Mouse (Mus musculus): Measurements from ENCODE around the gene Dock8. TPM values are rescaled to one million over a fixed set of nuclear protein-coding genes. Genes with fewer than 3 reads are reported as not detected.

Dock8 gene
- total RNA-seq, 1 experiment, result 0.49 TPM

GRCm38 (mm10) chr19:25044057-25044456 lies 44.7 kb downstream of the Dock8 start:
- no peaks in the 10 kb centered on the region for H3K4me1 ChIP-seq (ENCODE audit: control insufficient read depth in 2 of 2, insufficient read depth in 2 of 2, low read length in 2 of 2, poor library complexity in 1 of 2)
- H3K9ac ChIP-seq (ENCODE audit: insufficient read depth, low read depth, low read length, poor library complexity, severe bottlenecking), result no peak overlapping the region
- no peaks in the 10 kb centered on the region for H3K9me3 ChIP-seq (ENCODE audit: control insufficient read depth, insufficient read depth, low read depth, low read length)
- in situ Hi-C loops (cut with MboI; ENCODE audit: low sequenced_read_pairs in 2 of 2, unreplicated experiment in 2 of 2), result no loop called here
- H3K4me3 ChIP-seq (ENCODE audit: insufficient read depth in 1 of 2, low read depth in 1 of 2, low read length in 2 of 2, poor library complexity in 1 of 2, severe bottlenecking in 1 of 2), result no peak overlapping the region
- no peak overlapping the region for H3K27ac ChIP-seq (ENCODE audit: insufficient read depth, low read depth, low read length, poor library complexity, severe bottlenecking)
- H3K36me3 ChIP-seq (ENCODE audit: control insufficient read depth, insufficient read depth, low read length, poor library complexity, severe bottlenecking), result no peaks in the 10 kb centered on the region
- TF ChIP-seq ZNF384 (IDR thresholded peaks at IDR 0.05; ENCODE audit: low read depth, low read length), result no peak
- TF ChIP-seq HCFC1 (IDR thresholded peaks at IDR 0.05; ENCODE audit: borderline replicate concordance, insufficient read depth, low read length), result no peak
- DNase-seq (ENCODE audit: low read depth, low spot score), result no peak

GRCm38 (mm10) chr19:25052355-25052754 lies 53.0 kb downstream of the Dock8 start:
- no peak overlapping the region for H3K9ac ChIP-seq (ENCODE audit: insufficient read depth, low read depth, low read length, poor library complexity, severe bottlenecking)
- no peaks in the 10 kb centered on the region for H3K9me3 ChIP-seq (ENCODE audit: control insufficient read depth, insufficient read depth, low read depth, low read length)
- H3K36me3 ChIP-seq (ENCODE audit: control insufficient read depth, insufficient read depth, low read length, poor library complexity, severe bottlenecking), result no peaks in the 10 kb centered on the region
- in situ Hi-C loops (cut with MboI; ENCODE audit: low sequenced_read_pairs in 2 of 2, unreplicated experiment in 2 of 2), result no loop called here
- DNase-seq (ENCODE audit: low read depth, low spot score), result no peak
- TF ChIP-seq ZC3H11A (IDR thresholded peaks at IDR 0.05; ENCODE audit: borderline replicate concordance, low read depth, low read length), result no peak
- no peak for TF ChIP-seq MAFK (IDR thresholded peaks at IDR 0.05; ENCODE audit: insufficient read depth, low read depth, low read length)
- TF ChIP-seq CHD2 (IDR thresholded peaks at IDR 0.05; ENCODE audit: low read depth, low read length), result no peak
- no peak for TF ChIP-seq ZNF384 (IDR thresholded peaks at IDR 0.05; ENCODE audit: low read depth, low read length)
- TF ChIP-seq HCFC1 (IDR thresholded peaks at IDR 0.05; ENCODE audit: borderline replicate concordance, insufficient read depth, low read length), result no peak
- no peaks in the 10 kb centered on the region for H3K4me1 ChIP-seq (ENCODE audit: control insufficient read depth in 2 of 2, insufficient read depth in 2 of 2, low read length in 2 of 2, poor library complexity in 1 of 2)
- no peak overlapping the region for H3K27ac ChIP-seq (ENCODE audit: insufficient read depth, low read depth, low read length, poor library complexity, severe bottlenecking)
- no peak overlapping the region for H3K4me3 ChIP-seq (ENCODE audit: insufficient read depth in 1 of 2, low read depth in 1 of 2, low read length in 2 of 2, poor library complexity in 1 of 2, severe bottlenecking in 1 of 2)

GRCm38 (mm10) chr19:25053152-25053551 lies 53.8 kb downstream of the Dock8 start:
- Histone ChIP-seq H3K27ac (ENCODE audit: insufficient read depth, low read depth, low read length, poor library complexity, severe bottlenecking) (no peak overlapping the region), H3K4me1 (ENCODE audit: control insufficient read depth in 2 of 2, insufficient read depth in 2 of 2, low read length in 2 of 2, poor library complexity in 1 of 2) (no peaks in the 10 kb centered on the region), H3K9me3 (ENCODE audit: control insufficient read depth, insufficient read depth, low read depth, low read length) (no peaks in the 10 kb centered on the region), H3K9ac (ENCODE audit: insufficient read depth, low read depth, low read length, poor library complexity, severe bottlenecking) (no peak overlapping the region), H3K4me3 (ENCODE audit: insufficient read depth in 1 of 2, low read depth in 1 of 2, low read length in 2 of 2, poor library complexity in 1 of 2, severe bottlenecking in 1 of 2) (no peak overlapping the region), H3K36me3 (ENCODE audit: control insufficient read depth, insufficient read depth, low read length, poor library complexity, severe bottlenecking) (no peaks in the 10 kb centered on the region)
- in situ Hi-C loops (cut with MboI; ENCODE audit: low sequenced_read_pairs in 2 of 2, unreplicated experiment in 2 of 2), result no loop called here
- no peak for DNase-seq (ENCODE audit: low read depth, low spot score)
- TF ChIP-seq ZNF384 (IDR thresholded peaks at IDR 0.05; ENCODE audit: low read depth, low read length) (no peak), MAFK (IDR thresholded peaks at IDR 0.05; ENCODE audit: insufficient read depth, low read depth, low read length) (no peak), CHD2 (IDR thresholded peaks at IDR 0.05; ENCODE audit: low read depth, low read length) (no peak), HCFC1 (IDR thresholded peaks at IDR 0.05; ENCODE audit: borderline replicate concordance, insufficient read depth, low read length) (no peak), ZC3H11A (IDR thresholded peaks at IDR 0.05; ENCODE audit: borderline replicate concordance, low read depth, low read length) (no peak)

- TF ChIP-seq ZC3H11A (IDR thresholded peaks at IDR 0.05; ENCODE audit: borderline replicate concordance, low read depth, low read length) (no peak), ZNF384 (IDR thresholded peaks at IDR 0.05; ENCODE audit: low read depth, low read length) (no peak), CHD2 (IDR thresholded peaks at IDR 0.05; ENCODE audit: low read depth, low read length) (no peak), MAFK (IDR thresholded peaks at IDR 0.05; ENCODE audit: insufficient read depth, low read depth, low read length) (no peak), HCFC1 (IDR thresholded peaks at IDR 0.05; ENCODE audit: borderline replicate concordance, insufficient read depth, low read length) (no peak)
- Histone ChIP-seq H3K4me1 (ENCODE audit: control insufficient read depth in 2 of 2, insufficient read depth in 2 of 2, low read length in 2 of 2, poor library complexity in 1 of 2) (no peaks in the 10 kb centered on the region), H3K27ac (ENCODE audit: insufficient read depth, low read depth, low read length, poor library complexity, severe bottlenecking) (no peak overlapping the region), H3K4me3 (ENCODE audit: insufficient read depth in 1 of 2, low read depth in 1 of 2, low read length in 2 of 2, poor library complexity in 1 of 2, severe bottlenecking in 1 of 2) (no peak overlapping the region), H3K36me3 (ENCODE audit: control insufficient read depth, insufficient read depth, low read length, poor library complexity, severe bottlenecking) (no peaks in the 10 kb centered on the region), H3K9ac (ENCODE audit: insufficient read depth, low read depth, low read length, poor library complexity, severe bottlenecking) (no peak overlapping the region), H3K9me3 (ENCODE audit: control insufficient read depth, insufficient read depth, low read depth, low read length) (no peaks in the 10 kb centered on the region)
- in situ Hi-C loops (cut with MboI; ENCODE audit: low sequenced_read_pairs in 2 of 2, unreplicated experiment in 2 of 2), result no loop called here
- DNase-seq (ENCODE audit: low read depth, low spot score), result no peak
Measured at GRCm38 (mm10) chr19:25055025-25055424, 55.7 kb downstream of the Dock8 start.

GRCm38 (mm10) chr19:25055559-25055958 lies 56.2 kb downstream of the Dock8 start:
- in situ Hi-C loops (cut with MboI; ENCODE audit: low sequenced_read_pairs in 2 of 2, unreplicated experiment in 2 of 2), result no loop called here
- TF ChIP-seq MAFK (IDR thresholded peaks at IDR 0.05; ENCODE audit: insufficient read depth, low read depth, low read length) (no peak), HCFC1 (IDR thresholded peaks at IDR 0.05; ENCODE audit: borderline replicate concordance, insufficient read depth, low read length) (no peak)

More at GRCm38 (mm10) chr19:25055559-25055958, 56.2 kb downstream of the Dock8 start:
- Histone ChIP-seq H3K4me1 (ENCODE audit: control insufficient read depth in 2 of 2, insufficient read depth in 2 of 2, low read length in 2 of 2, poor library complexity in 1 of 2) (peaks cover 0 to 2% of the 10 kb centered on the region in 2 experiments; a peak in 1 of 4 replicates), H3K36me3 (ENCODE audit: control insufficient read depth, insufficient read depth, low read length, poor library complexity, severe bottlenecking) (no peaks in the 10 kb centered on the region), H3K4me3 (ENCODE audit: insufficient read depth in 1 of 2, low read depth in 1 of 2, low read length in 2 of 2, poor library complexity in 1 of 2, severe bottlenecking in 1 of 2) (no peak overlapping the region), H3K27ac (ENCODE audit: insufficient read depth, low read depth, low read length, poor library complexity, severe bottlenecking) (no peak overlapping the region), H3K9ac (ENCODE audit: insufficient read depth, low read depth, low read length, poor library complexity, severe bottlenecking) (no peak overlapping the region), H3K9me3 (ENCODE audit: control insufficient read depth, insufficient read depth, low read depth, low read length) (no peaks in the 10 kb centered on the region)
- no peak for DNase-seq (ENCODE audit: low read depth, low spot score)

Measured in ES-E14 (cell line).